Mouse (Mus musculus): ENCODE data around the gene Plcg2. TPM values are rescaled to one million over a fixed set of nuclear protein-coding genes. Genes with fewer than 3 reads are reported as not detected.

Gene Plcg2
- total RNA-seq, 2 experiments from 2014 or later: 7.6 to 8.5 TPM

DNA sequence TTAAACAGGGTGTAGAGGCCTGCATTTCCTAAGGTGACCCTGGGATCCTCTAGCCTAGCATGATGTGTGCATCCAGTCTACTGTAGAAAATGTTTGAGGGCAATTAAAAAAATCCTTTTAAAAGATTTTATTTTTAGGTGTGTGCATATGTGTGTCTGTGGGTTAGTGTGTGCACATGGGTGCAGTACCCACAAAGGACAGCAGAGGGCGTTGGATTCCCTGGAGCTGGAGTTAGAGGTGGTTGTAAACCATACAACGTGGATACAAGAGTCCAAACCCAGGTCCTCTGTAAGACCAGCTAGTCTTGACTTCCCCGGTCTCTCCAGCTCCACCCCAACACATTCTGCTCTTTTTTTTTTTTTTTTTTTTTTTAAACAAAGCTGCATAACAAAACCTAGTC is 139.4 kb downstream of the Plcg2 start:
- no peak for DNase-seq

DNA sequence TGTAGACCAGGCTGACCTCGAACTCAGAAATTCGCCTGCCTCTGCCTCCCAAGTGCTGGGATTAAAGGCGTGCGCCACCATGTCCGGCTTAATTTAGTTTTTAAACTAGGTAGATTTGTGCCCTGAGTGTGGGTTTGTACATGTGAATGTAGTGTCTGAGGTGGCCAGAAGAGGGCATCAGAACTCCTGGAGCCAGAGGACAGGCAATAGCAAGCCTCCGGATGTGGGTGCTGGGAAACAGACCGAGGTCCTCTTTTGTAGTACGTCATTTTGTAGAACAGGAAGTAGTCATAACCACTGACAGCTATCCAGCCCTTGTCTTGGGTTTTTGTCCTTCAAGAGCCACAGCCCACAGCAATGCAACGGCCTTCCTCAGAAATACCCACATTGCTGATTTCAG is 141.5 kb downstream of the Plcg2 start:
- DNase-seq: no peak

DNA sequence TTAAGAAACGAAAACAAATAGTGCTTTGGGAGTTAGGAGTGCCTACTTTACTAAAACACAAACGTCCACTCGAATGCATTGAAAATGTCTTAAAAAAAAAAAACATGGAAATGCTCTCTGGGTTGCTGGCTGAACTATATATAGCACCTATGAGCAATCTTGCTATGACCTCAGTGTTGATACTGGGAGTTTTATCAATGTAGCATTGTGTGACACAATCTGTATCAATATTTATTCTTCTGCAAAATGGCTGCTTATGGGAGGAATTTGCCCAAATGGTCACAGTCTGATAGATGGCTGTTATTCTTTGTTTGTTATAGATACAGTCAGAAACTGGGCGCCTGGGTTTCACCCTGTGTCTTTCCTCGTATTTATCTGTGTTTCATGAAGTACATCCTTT is 147.4 kb downstream of the Plcg2 start:
- no peak for DNase-seq

DNA sequence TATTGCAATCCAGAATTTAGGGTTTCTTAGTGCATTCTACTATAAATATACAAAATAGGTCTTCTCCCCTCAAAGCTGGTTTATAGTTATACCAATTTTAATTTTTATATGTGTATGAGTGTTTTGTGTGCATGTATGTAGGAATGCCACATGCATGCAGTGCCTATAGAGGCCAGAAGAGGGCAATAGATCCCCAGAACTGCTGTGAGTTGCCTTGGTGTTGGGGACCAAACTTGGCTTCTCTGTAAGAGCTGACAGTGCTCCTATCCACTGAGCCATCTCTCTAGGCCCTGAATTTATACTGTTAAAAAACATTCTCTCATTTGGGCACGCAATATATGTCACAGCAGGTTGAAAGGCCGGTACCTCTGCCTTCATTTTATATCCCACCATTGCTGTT is 147.9 kb downstream of the Plcg2 start:
- peak; percentile 20 to 67 for DNase-seq

DNA sequence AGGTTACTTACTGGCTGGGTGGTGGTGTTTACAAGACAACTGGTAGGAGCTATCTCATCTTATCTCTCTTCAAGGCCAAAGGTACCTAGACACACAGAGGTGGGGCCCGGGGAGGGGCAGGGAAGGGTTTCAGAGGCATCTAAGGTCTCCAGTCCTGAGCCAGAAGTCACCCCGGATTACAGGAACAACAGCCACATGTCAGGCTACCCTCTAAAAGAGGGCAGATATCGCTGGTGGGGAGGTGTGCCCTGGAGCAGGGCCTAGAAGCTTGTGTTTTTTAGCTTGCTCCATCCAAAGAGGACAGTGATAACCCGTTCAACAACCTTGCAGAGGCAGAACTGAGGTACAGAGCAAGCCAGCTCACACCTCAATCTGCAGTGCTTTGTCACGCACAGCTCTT is 148.3 kb downstream of the Plcg2 start:
- DNase-seq: peak; percentile 18 to 26

DNA sequence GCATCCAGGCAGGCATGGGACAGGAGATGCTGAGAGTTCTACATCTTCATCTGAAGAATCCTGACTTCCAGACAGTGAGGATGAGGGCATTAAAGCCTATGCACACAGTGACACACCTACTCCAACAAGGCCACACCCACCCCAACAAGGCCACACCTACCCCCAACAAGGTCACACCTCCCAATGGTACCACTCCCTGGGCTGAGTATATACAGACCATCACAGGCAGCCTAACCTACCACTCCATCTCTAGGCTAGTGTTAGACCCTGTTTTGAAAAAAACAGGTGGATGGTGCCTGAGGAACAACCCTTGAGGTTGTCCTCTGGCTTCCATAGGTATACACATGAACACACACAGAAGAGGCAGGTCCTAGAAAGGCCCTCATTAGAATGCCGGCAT is 154.2 kb downstream of the Plcg2 start:
- no peak for DNase-seq

DNA sequence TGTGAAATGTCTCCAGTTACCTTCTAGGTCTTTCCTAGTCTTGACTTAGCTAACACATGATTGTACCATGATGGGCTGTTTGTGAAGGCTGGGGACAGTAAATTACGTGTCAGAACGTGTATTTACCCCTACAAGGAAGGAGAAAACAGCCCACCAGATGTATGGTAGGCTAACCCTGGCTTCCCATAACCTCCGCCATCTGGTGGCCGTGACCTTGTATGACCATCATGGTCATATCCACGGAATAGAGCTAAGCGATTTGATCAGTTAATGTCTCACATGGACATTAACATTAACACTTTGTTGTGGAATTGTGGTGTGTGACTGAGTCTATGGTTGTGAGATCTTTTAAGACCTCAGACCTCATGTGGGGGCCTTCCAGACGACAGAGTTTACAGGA is 160.9 kb downstream of the Plcg2 start:
- DNase-seq: no peak

DNA sequence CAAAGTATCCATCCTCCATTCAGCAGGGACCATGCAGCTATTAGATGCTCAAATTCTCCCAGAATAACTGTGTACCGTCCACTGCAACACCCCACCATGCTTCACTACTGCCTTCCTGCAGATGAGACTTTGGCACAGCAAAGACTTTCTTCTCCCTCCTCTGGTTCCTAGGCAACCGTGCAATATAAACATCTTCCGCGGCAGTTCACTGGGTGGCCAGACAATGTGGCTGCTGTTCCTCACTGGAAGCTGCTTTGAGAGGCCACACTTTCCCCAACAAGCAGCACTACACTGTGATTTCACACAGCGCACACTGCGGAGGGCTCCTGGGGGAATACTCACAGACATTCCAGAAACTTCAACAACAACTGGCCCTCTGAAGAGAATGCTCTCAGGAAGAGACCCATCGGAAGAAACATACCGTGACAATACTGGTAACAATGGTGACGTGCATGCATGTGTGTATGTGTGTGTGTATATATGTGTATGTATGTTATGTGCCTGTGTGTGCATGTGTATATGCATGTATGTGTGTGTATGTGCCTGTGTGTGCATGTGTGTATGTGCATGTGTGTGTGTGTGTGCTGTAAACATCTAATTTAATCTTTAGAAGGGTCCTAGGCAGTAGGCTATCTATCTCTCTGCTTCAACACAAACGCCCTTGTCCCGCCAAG is 162.4 kb downstream of the Plcg2 start:
- DNase-seq: peak; percentile 12 to 26

DNA sequence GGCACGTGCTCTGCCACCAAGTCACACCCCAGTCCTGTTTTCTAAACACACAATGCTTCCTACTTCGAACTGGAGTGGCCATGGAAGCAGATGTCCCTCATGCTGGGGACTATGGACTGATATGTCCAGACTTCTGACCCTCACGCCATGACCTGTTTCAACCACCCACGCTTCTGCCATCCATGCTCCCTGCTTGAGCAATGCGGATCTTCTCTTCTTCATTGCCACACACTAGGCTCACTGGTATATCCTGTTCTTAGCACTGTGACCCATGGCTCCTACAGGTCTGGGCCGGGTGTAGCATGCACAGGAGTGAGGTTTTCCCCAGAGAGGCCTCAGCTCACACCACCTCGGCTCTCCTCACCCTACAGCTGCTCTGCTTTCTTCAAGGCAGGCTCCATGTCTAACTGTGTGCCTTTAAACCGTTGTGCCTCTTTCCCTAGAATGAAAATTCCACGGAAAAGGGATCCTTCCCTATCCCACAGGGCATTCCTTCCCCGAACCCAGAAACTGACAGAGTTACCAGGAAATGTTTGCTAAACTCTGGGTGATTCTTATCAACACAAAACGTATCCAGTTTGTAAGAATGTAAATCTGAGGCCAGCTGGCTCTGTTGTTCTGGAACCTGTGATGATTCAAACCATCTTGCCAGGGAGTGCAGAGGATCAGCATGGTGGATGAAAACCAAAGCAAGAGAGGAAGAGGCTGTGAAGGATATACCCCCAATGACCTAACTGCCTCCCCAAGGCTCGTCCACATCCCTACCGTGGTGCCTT is 169.4 kb downstream of the Plcg2 start:
- DNase-seq: no peak

DNA sequence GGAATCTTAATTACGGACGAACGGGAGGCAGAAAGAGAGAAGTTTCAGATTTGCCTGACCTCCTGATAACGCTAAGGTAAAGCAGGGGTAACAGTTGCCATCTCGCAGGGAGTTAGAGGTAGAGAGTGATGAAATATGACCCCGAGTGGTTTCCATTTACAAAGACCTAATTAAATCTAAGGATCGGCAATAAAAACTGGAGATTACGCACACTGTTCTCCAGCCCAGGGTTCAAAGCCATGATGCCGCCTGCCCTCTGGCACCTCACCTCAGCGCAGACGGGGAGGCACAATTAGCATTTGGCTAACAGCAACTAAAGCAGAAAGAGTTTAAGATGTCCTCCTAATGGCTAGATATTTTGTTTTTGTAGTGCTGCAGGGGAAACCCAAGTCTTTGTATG is 172.4 kb downstream of the Plcg2 start:
- DNase-seq: no peak

DNA sequence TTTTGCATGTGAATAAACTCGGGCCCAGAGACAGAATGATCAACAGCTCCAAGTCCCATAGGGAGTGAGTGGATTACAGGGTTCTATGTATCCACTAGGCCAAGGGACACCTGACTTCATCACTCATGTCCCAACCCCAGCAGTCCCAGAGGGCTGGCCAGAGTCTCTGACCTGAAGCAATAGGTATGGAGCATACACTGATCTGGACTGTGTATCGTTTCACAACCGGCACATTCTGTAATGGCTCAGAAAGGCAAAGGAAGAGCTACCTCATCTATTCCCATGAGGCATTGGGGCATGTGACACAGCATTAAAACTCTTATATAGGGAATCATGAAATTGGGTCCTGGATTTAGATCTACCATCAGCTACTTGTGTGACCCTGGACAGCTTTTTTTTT is 174.5 kb downstream of the Plcg2 start:
- no peak for DNase-seq

DNA sequence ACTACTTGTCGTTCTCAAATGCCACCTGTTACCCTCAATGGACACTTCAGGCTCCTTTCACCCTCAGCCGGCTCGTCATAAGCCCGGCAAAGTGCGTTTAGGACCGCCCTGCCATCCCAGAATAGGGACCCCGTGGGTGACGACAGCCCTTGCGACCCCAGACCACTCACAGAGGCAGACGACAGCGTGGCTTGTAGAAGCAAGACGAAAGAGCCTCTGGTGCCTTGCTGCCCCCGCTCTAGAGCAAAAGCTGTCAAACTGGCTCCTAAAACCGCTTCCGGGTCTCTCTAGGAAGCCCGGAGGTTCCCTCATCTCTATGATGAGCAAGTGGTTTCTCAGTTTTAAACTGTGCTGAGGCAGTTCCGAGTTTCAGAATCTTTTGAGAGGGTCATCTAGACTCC is 175.3 kb downstream of the Plcg2 start, which contains the start of gene Sdr42e1:
Gene Sdr42e1 (minus strand): TSS at position 260 of the 401 bp plus-strand sequence.
- peak; percentile 49 to 63 for DNase-seq

DNA sequence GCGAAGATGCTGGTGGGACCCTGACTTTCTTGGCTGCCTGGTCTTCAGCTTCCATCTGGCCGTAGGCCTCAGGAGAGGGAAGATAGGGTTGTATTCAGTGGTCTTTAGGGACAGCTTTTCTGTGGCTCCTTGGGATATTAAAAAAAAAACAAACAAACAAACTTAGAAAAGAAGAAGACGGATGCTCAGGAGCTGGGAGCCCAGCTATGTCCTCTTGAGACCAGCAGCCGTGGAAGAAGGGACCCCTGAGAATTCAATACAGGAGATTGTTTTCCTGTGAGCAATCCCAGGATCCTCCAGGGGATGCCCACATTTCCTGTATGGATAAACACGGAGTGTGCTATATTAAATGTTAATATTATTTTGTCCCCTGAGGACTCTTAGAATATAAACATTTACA is 177.1 kb downstream of the Plcg2 start:
- peak in 1 of 2 experiments; percentile 18 for DNase-seq

DNA sequence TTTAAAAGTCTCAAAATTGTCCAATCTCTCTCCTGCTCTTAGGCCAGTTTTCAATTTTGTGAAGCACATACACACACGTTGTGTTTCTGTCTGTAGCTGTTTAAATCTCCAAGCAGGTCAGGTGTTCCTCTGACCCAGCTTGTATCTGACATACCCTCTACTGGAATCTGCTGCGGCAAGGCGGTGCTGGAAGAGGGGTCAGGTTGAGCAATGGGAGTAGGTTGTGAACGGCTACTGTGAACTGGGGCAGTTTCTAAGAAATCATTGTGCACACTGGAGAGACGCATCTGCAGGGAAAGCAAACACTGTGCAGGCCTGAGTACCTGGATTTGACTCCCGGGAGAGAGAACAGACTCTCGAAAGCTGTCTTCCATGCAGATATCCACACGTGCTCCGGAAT is 178.4 kb downstream of the Plcg2 start:
- no peak for DNase-seq

DNA sequence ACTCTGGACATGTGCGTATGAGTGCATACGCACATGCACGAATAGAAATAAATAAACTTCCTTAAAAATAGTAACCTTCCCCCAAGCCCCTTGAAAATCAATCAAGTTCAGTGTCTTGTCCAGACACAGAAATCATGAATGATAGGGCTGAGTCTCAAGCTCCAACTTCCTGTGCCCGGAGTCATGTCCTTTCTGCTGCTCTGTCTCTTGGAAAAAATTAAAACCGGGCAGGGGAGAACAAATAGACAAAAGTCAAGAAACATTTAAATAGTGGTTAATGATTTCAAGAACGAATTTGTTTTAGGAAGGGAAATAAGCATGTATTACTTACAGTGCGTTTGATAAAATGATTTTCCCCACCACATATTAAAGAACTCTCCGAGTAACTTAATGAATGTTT is 178.9 kb downstream of the Plcg2 start:
- no peak for DNase-seq

DNA sequence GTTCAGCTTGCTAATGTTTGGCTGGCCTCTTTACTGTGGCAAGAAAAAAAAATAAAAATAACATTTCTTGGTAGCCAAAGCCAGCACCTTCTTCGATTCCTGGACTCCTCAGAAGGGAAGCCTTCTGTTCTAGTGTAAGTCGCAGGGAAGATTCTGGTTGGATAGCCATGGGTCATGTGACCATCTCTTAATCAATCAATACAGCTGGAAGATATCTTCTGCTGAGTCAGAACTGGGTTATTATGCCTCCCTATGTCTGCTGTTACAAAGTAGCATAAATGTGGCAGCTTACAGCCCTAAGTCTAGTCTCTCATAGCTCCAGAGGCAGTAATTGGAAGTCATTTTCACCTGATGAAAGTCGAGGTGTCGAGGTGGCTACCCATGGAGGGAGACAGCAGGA is 180.6 kb downstream of the Plcg2 start:
- DNase-seq: no peak

DNA sequence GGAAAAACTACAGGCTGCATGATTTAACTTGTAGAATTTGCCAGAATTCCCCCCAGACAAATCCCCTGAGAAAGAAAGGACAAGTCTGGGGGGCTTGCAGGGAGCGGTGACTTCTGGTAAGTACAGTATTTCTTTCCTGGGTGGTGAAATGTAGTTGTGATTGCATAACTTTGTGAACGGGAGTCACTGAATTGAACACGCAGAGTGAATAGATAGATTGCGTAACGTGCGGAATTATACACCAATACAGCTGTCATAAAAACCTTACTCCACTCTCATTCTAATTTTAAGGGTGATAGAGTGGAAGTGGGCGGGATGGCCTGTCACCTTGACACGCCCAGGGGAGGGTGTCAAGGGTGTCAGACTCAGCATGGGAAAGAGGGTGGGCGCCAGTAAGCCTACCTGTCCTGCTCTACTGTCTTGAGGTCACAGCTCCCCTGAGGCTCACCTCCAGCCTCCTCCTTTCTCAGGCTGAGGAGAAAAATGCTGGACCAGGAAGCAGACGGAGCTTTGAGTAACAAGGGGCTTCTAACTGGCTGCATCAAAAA is 185.9 kb downstream of the Plcg2 start:
- no peak for DNase-seq

DNA sequence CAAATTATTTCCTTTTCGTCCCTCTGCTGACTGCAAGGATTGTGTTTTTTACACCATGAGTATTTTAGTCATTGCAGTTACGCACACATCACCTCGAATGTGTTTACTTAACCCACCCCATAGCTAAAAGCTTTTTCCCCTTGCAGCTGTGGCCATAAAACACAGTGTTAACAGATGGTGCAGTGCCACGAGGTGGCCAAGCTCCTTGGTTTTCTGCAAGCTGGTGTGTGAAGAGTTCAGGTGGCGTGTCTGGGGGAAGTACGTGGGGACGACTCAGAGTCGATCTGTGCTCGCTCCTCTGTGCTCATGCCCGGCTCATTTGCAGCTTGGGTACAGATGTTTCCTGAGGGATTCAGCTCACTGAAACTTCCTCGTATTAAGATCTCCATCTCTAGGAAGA is 186.4 kb downstream of the Plcg2 start:
- no peak for DNase-seq

Small RNA genes lying within 50 kb of the gene (microRNA-seq; reads per million reads assigned to microRNA genes)
- 0 reads per million in 2 experiments for gene Gm27361
- 0 to 0.38 reads per million in 2 experiments for gene Mir7077
- 0 reads per million in 2 experiments for gene Mir7078

Other genes starting within 250 kb of the Plcg2 start
- gene Cmip, start 241.2 kb upstream of the Plcg2 start, total RNA-seq (2021): 10 to 100 TPM; 17.6 to 22.3 TPM
- gene Sdr42e1, start 175.4 kb downstream of the Plcg2 start, total RNA-seq (2021): 1 to 10 TPM; 2.9 to 3.9 TPM
- gene Hsd17b2, start 203.6 kb downstream of the Plcg2 start, total RNA-seq (2021): not detected